Mouse (Mus musculus) cerebellum, postnatal 10 days (tissue): ENCODE measurements around the gene Abr.
A peak's percentile ranks its signal among the peaks of the same experiment; 100 is the strongest.

Experiments used
- DNase-seq, 2 experiments: peaks; one replicate each; pipeline ENCODE4 v3.0.0; 2021; ENCODE audit warnings: mixed read lengths in 2 of 2

The Abr gene

GRCm38 (mm10) chr11:76515123-76515522 lies 107.0 kb downstream of the Abr start:
- DNase-seq: peak in 1 of 2 experiments; percentile 55

GRCm38 (mm10) chr11:76510977-76511376 lies 111.1 kb downstream of the Abr start:
- DNase-seq: peak in 1 of 2 experiments; percentile 52

DNA sequence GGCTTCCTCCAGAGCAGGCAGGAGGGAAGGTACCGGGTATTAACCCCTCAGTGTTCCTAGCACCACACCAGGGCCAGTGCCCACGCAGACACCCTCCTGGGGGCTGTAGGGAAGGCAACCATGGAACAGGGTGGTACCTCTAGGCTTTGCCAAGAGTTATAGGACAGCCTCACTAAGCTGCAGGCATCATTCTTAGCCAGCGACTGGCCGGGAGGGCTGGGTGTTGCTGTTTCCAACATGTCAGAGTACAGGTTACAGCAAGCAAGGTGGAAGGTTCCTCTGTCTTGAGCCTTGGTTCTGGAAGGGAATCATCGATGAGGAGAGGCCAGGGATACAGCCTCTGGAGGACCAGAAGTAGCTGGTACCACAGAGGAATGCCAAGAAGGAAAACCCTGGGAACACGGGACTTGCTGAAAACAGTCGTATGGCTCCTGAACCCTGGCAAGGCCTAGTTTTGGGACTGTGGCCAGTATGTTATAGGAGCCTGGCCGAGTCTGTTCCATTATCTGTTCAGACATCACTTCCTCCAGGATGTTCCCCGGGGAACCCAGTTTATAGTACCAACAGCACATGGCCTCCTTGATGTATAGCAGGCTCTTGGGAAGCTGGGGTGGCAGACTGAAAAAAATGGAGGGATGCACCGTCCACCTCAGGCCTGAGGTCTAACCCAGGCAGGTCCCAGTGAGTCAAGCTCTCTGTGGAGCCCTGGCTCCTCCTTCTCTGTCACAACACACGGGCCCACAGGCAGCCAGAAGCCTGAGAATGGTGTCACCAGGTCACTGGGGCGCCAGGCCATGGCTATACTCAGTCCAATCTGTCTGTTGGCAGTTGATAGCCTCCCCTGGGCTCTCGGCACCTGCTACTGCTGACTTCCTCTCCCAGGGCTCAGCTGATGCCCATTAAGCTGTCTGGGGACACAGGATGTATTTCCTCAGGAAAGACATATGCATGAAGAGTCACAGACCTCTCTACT lies 112.1 kb downstream of the Abr start:
- DNase-seq: peak; percentile 91 to 94

DNA sequence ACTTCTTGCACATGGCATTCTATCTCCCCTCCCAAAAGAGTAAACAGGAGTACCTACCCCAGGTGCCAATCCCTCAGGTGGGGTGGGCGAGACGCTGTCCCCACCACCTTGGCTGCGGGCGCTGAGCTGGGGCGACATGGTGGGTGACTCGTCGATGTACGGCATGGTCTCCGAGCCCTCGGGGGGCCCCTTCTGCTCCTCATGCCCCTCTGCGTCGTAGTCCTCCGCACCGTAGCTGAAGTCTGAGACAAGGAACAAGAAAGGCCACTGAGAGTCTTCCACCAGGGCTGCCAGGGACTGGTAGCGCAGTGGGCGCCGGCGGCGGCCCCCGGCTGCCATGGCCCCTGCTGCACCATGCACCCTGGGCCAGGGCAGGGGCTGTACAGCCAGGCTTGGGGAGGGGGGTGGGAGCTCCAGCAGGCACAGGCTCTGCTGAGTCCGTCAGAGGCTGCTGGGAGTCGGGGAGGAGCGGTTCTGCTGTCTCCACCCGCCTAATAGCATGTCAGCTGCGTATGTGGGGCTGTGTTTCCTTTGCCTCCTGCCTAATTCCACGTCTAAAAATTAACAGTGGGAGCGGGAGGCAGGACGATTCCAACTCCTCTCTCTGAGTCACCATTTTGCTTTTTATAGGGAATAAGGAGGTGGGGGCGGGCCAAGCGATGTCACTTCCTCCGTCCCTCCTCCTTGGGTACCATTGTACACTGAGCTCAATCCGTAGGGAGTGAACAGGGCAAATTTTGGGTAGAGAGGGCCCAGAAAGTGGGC lies 113.1 kb downstream of the Abr start:
- no peak for DNase-seq

DNA sequence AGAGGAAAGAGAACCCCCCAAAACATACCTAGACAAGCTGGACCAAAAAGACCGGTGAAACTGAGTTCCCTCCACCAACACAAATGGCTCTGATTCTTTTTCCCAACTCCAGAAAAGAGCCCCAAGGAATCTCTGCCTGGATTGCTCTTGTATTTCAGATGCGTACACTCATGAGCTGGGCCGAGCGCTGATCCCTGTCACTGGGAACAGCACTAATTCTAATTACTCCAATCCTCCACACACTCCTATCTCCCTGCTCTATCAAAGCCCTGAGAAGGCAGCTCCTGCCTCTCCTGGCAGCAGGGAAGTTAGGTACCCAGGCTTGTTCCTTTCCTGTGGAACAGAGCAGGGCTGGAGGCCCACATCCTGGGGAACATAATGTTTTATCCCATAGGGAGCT lies 114.0 kb downstream of the Abr start:
- DNase-seq: no peak

DNA sequence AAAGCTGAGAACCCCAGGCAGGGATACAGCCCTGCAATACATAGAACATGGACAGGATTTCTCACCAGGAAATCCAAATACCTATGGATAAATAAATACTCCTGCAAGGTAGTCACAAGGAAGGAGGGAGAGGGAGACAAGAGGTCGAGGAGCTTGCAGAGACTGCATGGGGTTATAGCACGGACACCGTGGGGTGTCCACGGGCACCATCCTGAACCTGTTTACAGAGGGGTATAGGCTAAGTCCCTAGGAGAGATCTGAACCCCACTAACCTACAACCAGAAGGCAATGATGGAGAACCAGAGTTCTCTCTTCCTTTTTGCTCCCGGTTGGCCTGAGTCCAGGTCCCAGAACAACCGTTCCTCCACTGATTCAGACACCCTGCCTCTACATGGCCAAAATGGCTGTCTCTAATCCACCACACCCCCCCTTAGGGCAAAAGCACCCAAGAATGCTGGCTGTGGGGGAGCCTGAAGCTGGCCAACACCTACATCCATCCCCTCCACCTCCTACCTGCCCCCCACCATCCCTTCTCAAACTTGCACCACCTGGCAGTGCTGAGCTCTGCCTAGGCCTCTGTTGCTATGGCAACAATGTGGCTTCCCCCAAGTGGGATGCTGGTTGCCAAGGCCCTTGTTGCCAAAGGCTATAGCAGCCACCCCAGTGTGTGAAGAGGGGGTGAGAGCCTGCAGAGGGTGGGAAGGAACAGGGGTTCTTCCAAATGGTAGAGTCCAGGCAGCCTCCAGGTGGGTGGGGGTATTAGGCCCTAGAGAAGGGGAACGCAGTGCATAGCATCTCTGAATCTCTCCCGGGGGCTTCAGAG lies 114.6 kb downstream of the Abr start:
- peak; percentile 85 to 91 for DNase-seq

GRCm38 (mm10) chr11:76506514-76507228 lies 115.4 kb downstream of the Abr start:
- peak; percentile 86 to 90 for DNase-seq

- peak in 1 of 2 experiments; percentile 52 for DNase-seq
Measured at GRCm38 (mm10) chr11:76505106-76505505, 117.0 kb downstream of the Abr start.

- no peak for DNase-seq
Measured at GRCm38 (mm10) chr11:76504058-76504457, 118.1 kb downstream of the Abr start.

GRCm38 (mm10) chr11:76499987-76500386 lies 122.1 kb downstream of the Abr start:
- no peak for DNase-seq

GRCm38 (mm10) chr11:76499564-76499963 lies 122.5 kb downstream of the Abr start:
- DNase-seq: no peak

DNA sequence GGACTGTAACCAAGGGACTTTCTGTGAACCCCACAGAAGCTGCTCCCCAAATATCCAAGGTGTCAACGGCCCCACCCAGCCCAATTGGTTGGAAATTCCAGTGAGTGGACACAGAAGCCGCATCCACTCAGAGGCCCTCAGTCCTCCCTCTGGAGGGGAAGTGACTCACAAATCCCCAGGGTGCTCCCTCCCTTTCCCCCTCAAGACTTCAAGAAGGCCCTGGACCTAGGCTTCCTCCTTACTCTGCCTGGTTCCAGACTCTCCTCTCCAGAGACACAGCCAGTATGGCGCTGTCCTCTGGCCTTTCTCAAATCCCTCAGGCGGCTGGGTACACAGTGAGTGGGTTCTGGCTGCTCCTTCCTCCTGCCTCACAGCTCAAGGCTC lies 124.4 kb downstream of the Abr start:
- DNase-seq: no peak

- no peak for DNase-seq
Measured at GRCm38 (mm10) chr11:76497066-76497768, 124.9 kb downstream of the Abr start.

- peak; percentile 53 to 65 for DNase-seq
Measured at GRCm38 (mm10) chr11:76496086-76496771, 125.9 kb downstream of the Abr start.

GRCm38 (mm10) chr11:76495127-76496028 lies 126.7 kb downstream of the Abr start:
- no peak for DNase-seq

- peak; percentile 93 for DNase-seq
Measured at GRCm38 (mm10) chr11:76494360-76495126, 127.6 kb downstream of the Abr start.

DNA sequence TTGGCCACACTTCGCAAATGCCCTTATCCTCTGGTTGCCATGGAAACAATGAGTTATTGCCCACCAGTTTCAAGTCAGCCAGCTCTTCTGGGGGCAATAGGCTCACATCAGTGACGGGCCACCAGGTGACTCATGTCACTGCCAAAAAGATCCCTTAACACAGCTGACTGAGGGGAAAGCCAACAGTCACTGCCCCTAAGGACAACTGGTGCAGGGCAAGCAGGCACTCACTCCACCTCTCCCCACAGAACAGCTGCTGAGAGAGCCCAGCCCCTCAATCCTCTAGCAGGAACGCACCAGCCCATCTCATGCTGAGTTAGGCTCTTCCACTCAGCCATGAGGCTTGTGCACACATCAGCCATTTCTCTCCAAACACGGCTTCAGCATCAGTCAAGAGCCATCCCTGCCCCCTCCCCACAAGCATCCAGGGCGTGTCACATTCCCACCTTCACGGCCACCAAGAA lies 128.3 kb downstream of the Abr start:
- DNase-seq: peak; percentile 45 to 54

- DNase-seq: no peak
Measured at GRCm38 (mm10) chr11:76493167-76493566, 128.9 kb downstream of the Abr start.

DNA sequence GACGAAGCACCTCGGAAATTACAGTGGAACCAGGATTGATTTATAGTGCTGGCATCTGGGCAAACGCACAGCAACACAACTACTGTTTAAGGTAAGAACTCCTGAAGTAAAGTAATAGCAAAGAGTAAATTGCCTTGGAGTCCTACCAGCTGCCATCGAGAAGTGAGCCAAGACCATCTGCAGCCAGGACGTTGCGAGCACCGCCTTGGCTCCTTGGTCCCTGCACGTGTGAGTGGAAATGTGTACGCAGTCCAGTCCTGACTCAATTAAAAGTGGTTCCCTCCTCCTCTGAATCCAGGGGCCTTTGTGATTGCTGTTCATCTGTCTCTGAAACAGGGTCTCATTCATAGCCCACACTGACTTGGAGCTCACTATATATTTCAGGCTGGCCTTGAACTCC lies 130.3 kb downstream of the Abr start:
- peak; percentile 58 to 65 for DNase-seq
